Mouse (Mus musculus): ENCODE measurements at regions not wholly inside any gene's neighbourhood (a gene's known extent, or its start where the extent isn't known, plus 50 kb on each side); places are given as distances from the start of the nearest gene placed in this dataset.

DNA sequence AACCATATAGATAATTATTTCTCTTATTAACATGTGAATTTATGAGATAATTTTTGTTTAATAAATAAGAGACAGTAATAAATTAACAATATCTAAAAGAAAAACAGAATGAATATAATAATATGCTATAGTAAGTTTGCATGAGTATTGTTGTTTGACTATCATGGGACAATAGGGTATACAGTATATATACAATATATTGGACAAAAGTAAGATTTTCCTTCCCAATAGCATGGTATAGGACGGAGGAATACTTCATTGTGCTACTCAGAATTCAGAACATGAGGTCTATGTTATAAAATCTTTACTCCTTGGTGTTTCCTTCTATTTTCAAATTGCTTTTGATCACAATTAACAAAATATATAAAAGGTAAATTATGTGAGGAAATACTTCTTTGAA is 771.0 kb upstream of the Pcdh20 start:
- DNase-seq, result no peak

DNA sequence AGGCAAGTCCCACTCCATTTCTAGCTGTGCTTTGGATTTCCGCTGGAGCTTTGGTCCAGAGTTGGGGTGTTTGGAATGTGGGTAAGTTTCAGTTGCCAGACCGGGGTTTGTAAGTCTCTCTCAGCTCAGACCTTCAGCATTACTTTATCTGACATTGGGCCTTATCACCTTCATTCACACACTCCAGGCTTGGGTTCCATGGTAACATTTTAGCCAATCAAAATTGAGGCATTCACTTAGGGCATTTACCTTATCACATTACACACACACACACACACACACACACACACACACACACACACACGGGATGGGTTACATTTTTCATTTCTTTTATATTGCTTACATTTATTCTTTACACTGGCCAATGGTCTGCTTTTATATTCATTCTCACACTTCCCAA is 765.3 kb upstream of the Pcdh20 start:
- DNase-seq, result no peak

GRCm38 (mm10) chr14:89230482-89230881 is 759.3 kb upstream of the Pcdh20 start:
- DNase-seq, result no peak

- DNase-seq, result no peak
Observed at GRCm38 (mm10) chr14:89217390-89217789, 746.2 kb upstream of the Pcdh20 start.

- no peak for DNase-seq
Observed at GRCm38 (mm10) chr14:89181386-89181979, 710.3 kb upstream of the Pcdh20 start.

- no peak for DNase-seq
Observed at GRCm38 (mm10) chr14:89142994-89143686, 671.9 kb upstream of the Pcdh20 start.

GRCm38 (mm10) chr14:89099296-89099695 is 628.1 kb upstream of the Pcdh20 start:
- DNase-seq, result no peak

GRCm38 (mm10) chr14:89089661-89090060 is 618.5 kb upstream of the Pcdh20 start:
- DNase-seq, result no peak

DNA sequence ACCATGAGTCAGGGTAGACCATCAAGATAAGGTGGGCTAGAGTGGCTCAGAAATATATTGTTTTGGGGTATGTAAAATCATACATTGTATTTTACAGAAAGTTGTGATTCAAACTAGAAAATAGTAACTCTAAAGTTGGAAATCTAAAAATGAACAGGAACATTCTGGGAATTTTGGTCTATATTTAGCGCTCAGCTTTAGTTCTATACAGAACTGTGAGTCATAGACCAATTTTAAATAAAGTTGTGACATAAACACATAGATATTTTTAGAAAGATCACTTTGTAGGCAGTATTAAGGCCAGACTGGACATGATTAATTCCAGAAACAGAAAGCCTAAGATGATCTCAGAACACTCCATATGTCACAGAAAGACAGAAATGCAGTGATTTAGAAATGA is 604.8 kb upstream of the Pcdh20 start:
- DNase-seq, result no peak

GRCm38 (mm10) chr14:89063971-89064370 is 592.8 kb upstream of the Pcdh20 start:
- no peak for DNase-seq

- DNase-seq, result no peak
Observed at GRCm38 (mm10) chr14:89062583-89063436, 591.6 kb upstream of the Pcdh20 start.

GRCm38 (mm10) chr14:89061319-89061718 is 590.1 kb upstream of the Pcdh20 start:
- no peak for DNase-seq

DNA sequence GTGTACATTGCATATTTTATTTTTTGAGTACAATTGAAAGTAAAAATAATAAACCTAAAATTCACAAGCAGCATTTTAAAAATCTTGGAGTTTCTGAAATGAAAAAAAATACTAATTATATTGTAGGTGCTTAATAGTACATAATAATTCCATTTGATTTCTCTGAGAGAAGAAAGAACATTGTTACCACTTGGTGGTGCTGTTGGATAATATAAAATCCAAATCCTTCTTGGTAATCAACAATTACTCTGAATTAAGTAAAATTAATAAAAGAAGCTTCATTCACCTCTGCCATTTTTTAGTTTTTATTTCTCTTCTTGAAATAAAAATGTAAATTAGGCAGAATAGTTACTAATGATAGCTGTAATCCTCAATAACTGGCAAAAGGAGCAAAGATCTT is 563.2 kb upstream of the Pcdh20 start:
- DNase-seq, result no peak

GRCm38 (mm10) chr14:89011440-89011839 is 540.2 kb upstream of the Pcdh20 start:
- DNase-seq, result no peak

- no peak for DNase-seq
Observed at GRCm38 (mm10) chr14:89009648-89010047, 538.5 kb upstream of the Pcdh20 start.

DNA sequence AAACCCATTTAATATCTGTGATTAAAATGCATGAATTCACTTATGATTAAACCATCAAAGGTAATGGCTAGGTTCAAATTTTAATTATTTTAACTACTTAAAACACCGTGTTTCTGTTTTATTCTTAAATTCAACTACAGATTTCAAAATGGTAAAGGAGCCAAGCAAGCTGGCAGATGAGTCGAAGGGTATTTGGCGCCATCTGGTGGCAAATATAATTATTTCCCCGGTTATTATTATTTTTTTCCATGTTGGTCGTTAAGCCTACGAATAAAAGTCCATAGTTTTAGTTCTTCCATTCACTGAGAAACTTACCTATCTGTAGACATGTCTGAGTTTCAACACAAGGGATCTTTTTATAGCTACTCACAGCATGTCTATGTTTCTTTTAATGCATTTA is 510.7 kb upstream of the Pcdh20 start:
- peak; percentile 15 for DNase-seq

DNA sequence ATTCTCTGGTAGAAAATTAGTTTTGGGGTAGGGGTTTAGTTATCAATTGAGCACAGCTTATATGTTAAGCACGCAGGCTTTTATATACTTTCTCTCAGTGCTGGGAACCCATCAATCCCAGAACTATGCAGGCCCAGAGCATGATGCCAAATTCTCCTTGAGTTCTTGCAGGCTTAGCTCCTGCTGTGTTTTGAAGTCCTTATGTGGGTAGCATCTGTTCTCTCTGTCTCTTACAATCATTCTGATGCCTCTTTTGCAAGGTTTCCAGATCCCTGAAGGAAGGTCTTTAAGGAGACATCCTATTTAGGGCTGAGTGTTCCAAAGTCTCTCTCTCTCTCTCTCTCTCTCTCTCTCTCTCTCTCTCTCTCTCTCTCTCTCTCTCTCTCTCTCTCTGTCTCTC is 504.8 kb upstream of the Pcdh20 start:
- DNase-seq, result no peak

- no peak for DNase-seq
Observed at GRCm38 (mm10) chr14:88934569-88934968, 463.4 kb upstream of the Pcdh20 start.
